Comparison of ENCODE assay signal across 12 mouse cellular contexts in the genomic region with DNA sequence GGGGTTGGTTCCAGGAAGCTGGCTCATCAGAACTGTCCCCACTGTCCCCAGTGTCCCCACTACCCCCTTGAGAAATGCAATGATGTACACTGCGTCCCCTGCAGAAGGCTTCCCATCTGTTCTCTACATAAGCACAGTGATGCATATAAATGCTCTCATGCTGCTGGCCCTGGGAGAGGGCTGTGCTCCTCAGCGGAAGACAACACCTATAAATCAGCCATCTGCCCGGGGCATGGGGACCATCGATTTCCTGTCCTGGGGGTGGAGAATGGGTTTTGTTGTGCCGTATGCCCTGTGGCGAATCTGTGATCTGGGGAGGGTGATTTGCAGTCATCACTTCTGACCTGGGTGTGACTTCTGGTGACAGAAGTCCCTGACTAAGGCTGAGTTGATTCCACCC.
DNase-seq lines count a peak whose midpoint lies in the region; ATAC-seq lines count a peak whose summit lies in the region.
"Had no signal": no experiment of that assay in that cellular context is flagged by ENCODE, and none has a peak within 500 bp of the region (broad histone marks: within the 10 kb centered on the region; RNA-seq: fewer than 3 reads in every experiment).

No protein-coding gene starts in this region.

- no peak overlapping the region for H3K27ac ChIP-seq in hindbrain, embryonic 11.5 days (ENCODE audit: low read depth, low read length)
- no peak overlapping the region for H3K27ac ChIP-seq in hindbrain, embryonic 14.5 days
- H3K27ac ChIP-seq in hindbrain, embryonic 12.5 days, result no peak overlapping the region
- H3K27ac ChIP-seq in limb, embryonic 10.5 days, result peak overlapping the region; percentile 67
- H3K27ac ChIP-seq in neural tube, embryonic 15.5 days (replicated peaks), result no peak overlapping the region
- H3K27ac ChIP-seq in forebrain, embryonic 15.5 days (replicated peaks), result no peak overlapping the region
- H3K27ac ChIP-seq: hindbrain, embryonic 15.5 days; layer of hippocampus, adult 2 months had no signal

- H3K4me2 ChIP-seq in hindbrain, embryonic 11.5 days (replicated peaks; ENCODE audit: low read depth, low read length), result no peak overlapping the region
- H3K4me2 ChIP-seq in hindbrain, embryonic 14.5 days (replicated peaks), result no peak overlapping the region
- no peak overlapping the region for H3K4me2 ChIP-seq in hindbrain, embryonic 12.5 days (replicated peaks)
- no peak overlapping the region for H3K4me2 ChIP-seq in neural tube, embryonic 15.5 days
- H3K4me2 ChIP-seq in forebrain, embryonic 15.5 days (replicated peaks), result no peak overlapping the region
- H3K4me2 ChIP-seq: hindbrain, embryonic 15.5 days had no signal

- intact Hi-C loops in heart, postnatal 36 days (cut with DNase I), result no loop called here

- H3K9me3 ChIP-seq in hindbrain, embryonic 11.5 days (ENCODE audit: control insufficient read depth, low read length), result no peaks in the 10 kb centered on the region
- no peaks in the 10 kb centered on the region for H3K9me3 ChIP-seq in hindbrain, embryonic 14.5 days (ENCODE audit: control insufficient read depth, low read length)
- H3K9me3 ChIP-seq in hindbrain, embryonic 12.5 days (replicated peaks), result no peaks in the 10 kb centered on the region
- H3K9me3 ChIP-seq in limb, embryonic 10.5 days (replicated peaks), result no peaks in the 10 kb centered on the region
- H3K9me3 ChIP-seq in neural tube, embryonic 15.5 days (replicated peaks), result no peaks in the 10 kb centered on the region
- H3K9me3 ChIP-seq in forebrain, embryonic 15.5 days, result no peaks in the 10 kb centered on the region
- H3K9me3 ChIP-seq: hindbrain, embryonic 15.5 days had no signal

- H3K36me3 ChIP-seq in hindbrain, embryonic 11.5 days (ENCODE audit: control insufficient read depth, insufficient read depth, low read length), result no peaks in the 10 kb centered on the region
- no peaks in the 10 kb centered on the region for H3K36me3 ChIP-seq in hindbrain, embryonic 14.5 days (replicated peaks; ENCODE audit: control insufficient read depth, insufficient read depth)
- H3K36me3 ChIP-seq in hindbrain, embryonic 12.5 days, result no peaks in the 10 kb centered on the region
- H3K36me3 ChIP-seq in limb, embryonic 10.5 days, result no peaks in the 10 kb centered on the region
- no peaks in the 10 kb centered on the region for H3K36me3 ChIP-seq in neural tube, embryonic 15.5 days
- H3K36me3 ChIP-seq in forebrain, embryonic 15.5 days, result no peaks in the 10 kb centered on the region
- H3K36me3 ChIP-seq: hindbrain, embryonic 15.5 days had no signal

- H3K9ac ChIP-seq in hindbrain, embryonic 11.5 days (ENCODE audit: low read depth, low read length), result no peak overlapping the region
- no peak overlapping the region for H3K9ac ChIP-seq in hindbrain, embryonic 14.5 days
- no peak overlapping the region for H3K9ac ChIP-seq in hindbrain, embryonic 12.5 days
- H3K9ac ChIP-seq in neural tube, embryonic 15.5 days (replicated peaks), result no peak overlapping the region; the same call in 1 of the 2 replicates
- H3K9ac ChIP-seq in forebrain, embryonic 15.5 days (replicated peaks), result no peak overlapping the region
- H3K9ac ChIP-seq: hindbrain, embryonic 15.5 days had no signal

- H3K4me1 ChIP-seq in hindbrain, embryonic 11.5 days (replicated peaks; ENCODE audit: control insufficient read depth, insufficient read depth, low read length), result peaks cover 3% of the 10 kb centered on the region; the same call in 1 of the 2 replicates
- H3K4me1 ChIP-seq in hindbrain, embryonic 14.5 days (replicated peaks; ENCODE audit: control insufficient read depth, insufficient read depth, low read length), result no peaks in the 10 kb centered on the region; the same call in 1 of the 2 replicates
- peaks cover 19% of the 10 kb centered on the region for H3K4me1 ChIP-seq in hindbrain, embryonic 12.5 days
- peaks cover 62% of the 10 kb centered on the region for H3K4me1 ChIP-seq in limb, embryonic 10.5 days
- peaks cover 27% of the 10 kb centered on the region for H3K4me1 ChIP-seq in neural tube, embryonic 15.5 days
- H3K4me1 ChIP-seq in forebrain, embryonic 15.5 days, result no peaks in the 10 kb centered on the region; the same call in 1 of the 2 replicates

- no peak overlapping the region for H3K4me3 ChIP-seq in hindbrain, embryonic 11.5 days (ENCODE audit: low read depth, low read length)
- no peak overlapping the region for H3K4me3 ChIP-seq in hindbrain, embryonic 14.5 days (replicated peaks; ENCODE audit: low read length)
- no peak overlapping the region for H3K4me3 ChIP-seq in hindbrain, embryonic 12.5 days
- no peak overlapping the region for H3K4me3 ChIP-seq in limb, embryonic 10.5 days
- no peak overlapping the region for H3K4me3 ChIP-seq in neural tube, embryonic 15.5 days (replicated peaks)
- H3K4me3 ChIP-seq in forebrain, embryonic 15.5 days, result no peak overlapping the region
- H3K4me3 ChIP-seq: hindbrain, embryonic 15.5 days; layer of hippocampus, adult 2 months had no signal

- 58% methylated on average over 6 of the region's 6 CpGs for WGBS in hindbrain, embryonic 11.5 days
- 27% methylated on average over 6 of the region's 6 CpGs for WGBS in hindbrain, embryonic 14.5 days
- 47% methylated on average over 6 of the region's 6 CpGs for WGBS in hindbrain, embryonic 12.5 days
- WGBS in limb, embryonic 10.5 days, result 16% methylated on average over 6 of the region's 6 CpGs
- 8% methylated on average over 6 of the region's 6 CpGs for WGBS in neural tube, embryonic 15.5 days
- WGBS in forebrain, embryonic 15.5 days, result 69% methylated on average over 6 of the region's 6 CpGs

- ATAC-seq in hindbrain, embryonic 11.5 days (ENCODE audit: low FRiP score), result peak; percentile 70
- ATAC-seq in hindbrain, embryonic 14.5 days (ENCODE audit: low FRiP score), result no peak
- ATAC-seq in hindbrain, embryonic 12.5 days (ENCODE audit: low FRiP score), result peak; percentile 58
- peak; percentile 47; the same call in 1 of the 2 replicates for ATAC-seq in neural tube, embryonic 15.5 days (ENCODE audit: low FRiP score)
- ATAC-seq in forebrain, embryonic 15.5 days (replicated peaks), result no peak

- H3K27me3 ChIP-seq in hindbrain, embryonic 11.5 days (ENCODE audit: control insufficient read depth, insufficient read depth, low read length), result no peaks in the 10 kb centered on the region
- no peaks in the 10 kb centered on the region for H3K27me3 ChIP-seq in hindbrain, embryonic 14.5 days (ENCODE audit: control insufficient read depth, insufficient read depth, low read length)
- H3K27me3 ChIP-seq in hindbrain, embryonic 12.5 days, result peaks cover 10% of the 10 kb centered on the region
- no peaks in the 10 kb centered on the region for H3K27me3 ChIP-seq in limb, embryonic 10.5 days (ENCODE audit: low read depth, poor library complexity, severe bottlenecking)
- no peaks in the 10 kb centered on the region for H3K27me3 ChIP-seq in neural tube, embryonic 15.5 days (replicated peaks)
- 0 out of 2 replicates have a peak, but pooled peaks cover 6% of the 10 kb centered on the region for H3K27me3 ChIP-seq in forebrain, embryonic 15.5 days
- H3K27me3 ChIP-seq: hindbrain, embryonic 15.5 days had no signal

- DNase-seq in hindbrain, embryonic 11.5 days (ENCODE audit: low spot score), result peak; percentile 44
- DNase-seq in hindbrain, embryonic 14.5 days (ENCODE audit: low spot score), result no peak
- DNase-seq in limb, embryonic 10.5 days (ENCODE audit: low spot score), result no peak
- DNase-seq in heart, postnatal 36 days, result no peak
- no peak for DNase-seq in urinary bladder, postnatal 10 days (ENCODE audit: low spot score)
- DNase-seq: cerebellum, adult 8-10 months; thymus, postnatal 36 days had no signal

Comparison
In these comparisons a context has a peak if more than half of its experiments do, and no peak if none do; other contexts are left out.
1. ATAC-seq: peak in hindbrain, embryonic 11.5 days (single experiment), hindbrain, embryonic 12.5 days (single experiment) and neural tube, embryonic 15.5 days (single experiment); none in hindbrain, embryonic 14.5 days (single experiment) and forebrain, embryonic 15.5 days (single experiment).